In the genomic region with DNA sequence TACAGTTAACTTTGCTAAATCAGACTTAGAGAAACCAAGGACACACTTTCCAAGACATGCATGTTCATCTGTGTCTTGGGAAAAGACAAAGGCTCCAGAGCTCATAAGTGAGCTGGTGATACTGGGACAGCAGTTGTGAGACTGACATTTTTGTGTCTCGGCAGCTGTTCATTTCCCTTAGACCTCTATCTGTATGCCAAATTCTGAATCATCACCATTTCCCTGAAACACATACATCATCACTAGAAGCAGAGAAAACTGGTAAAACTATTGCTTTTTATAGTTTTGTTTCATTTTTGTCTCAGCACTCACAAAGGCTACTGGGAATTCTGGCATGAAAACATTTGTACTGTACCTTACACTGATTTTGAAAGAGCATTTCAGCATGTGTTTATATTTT, we compare ENCODE assay signal across 19 mouse cellular contexts.
DNase-seq lines count a peak whose midpoint lies in the region; ATAC-seq and TF ChIP-seq lines count a peak whose summit lies in the region.
"Had no signal": no experiment of that assay in that cellular context is flagged by ENCODE, and none has a peak within 500 bp of the region (broad histone marks: within the 10 kb centered on the region; RNA-seq: fewer than 3 reads in every experiment).

No protein-coding gene starts in this region.

- no peaks in the 10 kb centered on the region for H3K9me3 ChIP-seq in heart, embryonic 13.5 days
- H3K9me3 ChIP-seq in lung, embryonic 16.5 days (ENCODE audit: control insufficient read depth, low read length) = no peaks in the 10 kb centered on the region
- H3K9me3 ChIP-seq: forebrain, embryonic 15.5 days; hindbrain, embryonic 13.5 days; intestine, embryonic 15.5 days; limb, embryonic 12.5 days; liver, embryonic 15.5 days; midbrain, embryonic 15.5 days had no signal

- no peak for TF ChIP-seq POLR2A in embryonic fibroblast, embryonic 13.5 days (IDR thresholded peaks at IDR 0.05; ENCODE audit: low read depth, low read length)

- no peaks in the 10 kb centered on the region for H3K36me3 ChIP-seq in heart, embryonic 13.5 days
- H3K36me3 ChIP-seq in lung, embryonic 16.5 days (ENCODE audit: control insufficient read depth, insufficient read depth, low read length) = no peaks in the 10 kb centered on the region
- no peaks in the 10 kb centered on the region for H3K36me3 ChIP-seq in C2C12 (ENCODE audit: control insufficient read depth, insufficient read depth)
- H3K36me3 ChIP-seq: forebrain, embryonic 15.5 days; hindbrain, embryonic 13.5 days; intestine, embryonic 15.5 days; limb, embryonic 12.5 days; liver, embryonic 15.5 days; midbrain, embryonic 15.5 days had no signal

- no peaks in the 10 kb centered on the region for H3K79me3 ChIP-seq in C2C12 (ENCODE audit: low read depth)

- no peaks in the 10 kb centered on the region for H3K27me3 ChIP-seq in heart, embryonic 13.5 days (replicated peaks)
- H3K27me3 ChIP-seq in lung, embryonic 16.5 days (ENCODE audit: control insufficient read depth, insufficient read depth, low read depth, low read length) = no peaks in the 10 kb centered on the region
- no peaks in the 10 kb centered on the region for H3K27me3 ChIP-seq in C2C12 (ENCODE audit: control insufficient read depth, insufficient read depth, insufficient read length)
- H3K27me3 ChIP-seq: forebrain, embryonic 15.5 days; hindbrain, embryonic 13.5 days; intestine, embryonic 15.5 days; limb, embryonic 12.5 days; liver, embryonic 15.5 days; midbrain, embryonic 15.5 days had no signal

- no peak overlapping the region for H3K4me3 ChIP-seq in heart, embryonic 13.5 days
- no peak overlapping the region for H3K4me3 ChIP-seq in lung, embryonic 16.5 days (ENCODE audit: low read length)
- H3K4me3 ChIP-seq in C2C12 (ENCODE audit: insufficient read depth, poor library complexity, severe bottlenecking) = no peak overlapping the region
- no peak overlapping the region for H3K4me3 ChIP-seq in embryonic fibroblast, embryonic 13.5 days (ENCODE audit: insufficient read depth, low read length)
- H3K4me3 ChIP-seq: forebrain, embryonic 15.5 days; hindbrain, embryonic 13.5 days; intestine, embryonic 15.5 days; limb, embryonic 12.5 days; liver, embryonic 15.5 days; midbrain, embryonic 15.5 days had no signal

- H3K9ac ChIP-seq in heart, embryonic 13.5 days = no peak overlapping the region
- no peak overlapping the region for H3K9ac ChIP-seq in lung, embryonic 16.5 days (ENCODE audit: low read length)
- H3K9ac ChIP-seq: forebrain, embryonic 15.5 days; hindbrain, embryonic 13.5 days; intestine, embryonic 15.5 days; limb, embryonic 12.5 days; liver, embryonic 15.5 days; midbrain, embryonic 15.5 days had no signal

- 0 out of 2 replicates have a peak overlapping the region, but pooled peaks have one; percentile 3 for H3K27ac ChIP-seq in heart, embryonic 13.5 days (replicated peaks)
- H3K27ac ChIP-seq in lung, embryonic 16.5 days (ENCODE audit: low read length) = peak overlapping the region; percentile 46
- H3K27ac ChIP-seq in embryonic fibroblast, embryonic 13.5 days (ENCODE audit: insufficient read depth, low read length) = peak overlapping the region; percentile 76
- H3K27ac ChIP-seq: forebrain, embryonic 15.5 days; hindbrain, embryonic 13.5 days; intestine, embryonic 15.5 days; limb, embryonic 12.5 days; liver, embryonic 15.5 days; midbrain, embryonic 15.5 days had no signal

- no peak for ATAC-seq in heart, embryonic 13.5 days (ENCODE audit: extremely low read depth, insufficient number of reproducible peaks, low FRiP score, low TSS enrichment)
- peak; percentile 60; the same call in 1 of the 2 replicates for ATAC-seq in lung, embryonic 16.5 days (ENCODE audit: low read depth)
- ATAC-seq: forebrain, embryonic 15.5 days; intestine, embryonic 15.5 days; midbrain, embryonic 15.5 days had no signal

- no peak overlapping the region for H3ac ChIP-seq in C2C12 (ENCODE audit: control insufficient read depth, insufficient read length, low read depth)

- TF ChIP-seq CTCF in C2C12 (IDR thresholded peaks at IDR 0.05; ENCODE audit: control insufficient read depth, insufficient read depth, insufficient read length) = no peak
- no peak for TF ChIP-seq CTCF in embryonic fibroblast, embryonic 13.5 days (IDR thresholded peaks at IDR 0.05; ENCODE audit: borderline replicate concordance, insufficient read depth, low read length)

- H3K4me1 ChIP-seq in heart, embryonic 13.5 days = peaks cover 3% of the 10 kb centered on the region; the same call in 1 of the 2 replicates
- H3K4me1 ChIP-seq in lung, embryonic 16.5 days (replicated peaks; ENCODE audit: control insufficient read depth, insufficient read depth, low read length) = peaks cover 11% of the 10 kb centered on the region; the same call in 1 of the 2 replicates
- H3K4me1 ChIP-seq in embryonic fibroblast, embryonic 13.5 days (ENCODE audit: control insufficient read depth, insufficient read depth, low read length) = no peaks in the 10 kb centered on the region; the same call in 1 of the 2 replicates
- H3K4me1 ChIP-seq: hindbrain, embryonic 13.5 days; intestine, embryonic 15.5 days; limb, embryonic 12.5 days; liver, embryonic 15.5 days; midbrain, embryonic 15.5 days had no signal

- no peaks in the 10 kb centered on the region for H3K79me2 ChIP-seq in C2C12 (ENCODE audit: control insufficient read depth, insufficient read depth)

- no peak for DNase-seq in heart, adult 8-10 months (ENCODE audit: low spot score)
- DNase-seq in lung, postnatal 4 days = no peak
- DNase-seq in urinary bladder, postnatal 25 days (ENCODE audit: low spot score) = no peak
- DNase-seq: adrenal gland, postnatal 25 days; cerebellum, adult 8-10 months; heart, adult 11 months; heart, postnatal 14 days; kidney, postnatal 4 days; thymus, postnatal 36 days had no signal

- WGBS in heart, embryonic 13.5 days = 64% methylated on average over 1 of the region's 1 CpGs
- WGBS in lung, embryonic 16.5 days = 38% methylated on average over 1 of the region's 1 CpGs

- H3K4me2 ChIP-seq in heart, embryonic 13.5 days = no peak overlapping the region
- H3K4me2 ChIP-seq in lung, embryonic 16.5 days (ENCODE audit: low read depth, low read length) = no peak overlapping the region
- H3K4me2 ChIP-seq: forebrain, embryonic 15.5 days; hindbrain, embryonic 13.5 days; intestine, embryonic 15.5 days; limb, embryonic 12.5 days; liver, embryonic 15.5 days; midbrain, embryonic 15.5 days had no signal

TF ChIP-seq in C2C12, 6 proteins besides CTCF, POLR2A, EP300 and RAD21:
- TF ChIP-seq MYOD1 (IDR thresholded peaks at IDR 0.05; ENCODE audit: control insufficient read depth, insufficient read length, low read depth) = peak; percentile 69
- TF ChIP-seq CEBPB (IDR thresholded peaks at IDR 0.05; ENCODE audit: low read depth) = no peak
- no peak for TF ChIP-seq FOSL1 (IDR thresholded peaks at IDR 0.05; ENCODE audit: insufficient read depth, low read length, poor library complexity, severe bottlenecking)
- no peak for TF ChIP-seq MAX (IDR thresholded peaks at IDR 0.05)
- TF ChIP-seq MYOG (IDR thresholded peaks at IDR 0.05; ENCODE audit: control insufficient read depth, extremely low read depth, insufficient read length) = no peak

Comparison
In these comparisons a context has a peak if more than half of its experiments do, and no peak if none do; other contexts are left out.
1. H3K27ac ChIP-seq: peak in every context shown above with its lines; median percentile 76 in embryonic fibroblast, embryonic 13.5 days; 46 in lung, embryonic 16.5 days; 3 in heart, embryonic 13.5 days.